ENCODE assay signal across 13 mouse cellular contexts in the genomic region with DNA sequence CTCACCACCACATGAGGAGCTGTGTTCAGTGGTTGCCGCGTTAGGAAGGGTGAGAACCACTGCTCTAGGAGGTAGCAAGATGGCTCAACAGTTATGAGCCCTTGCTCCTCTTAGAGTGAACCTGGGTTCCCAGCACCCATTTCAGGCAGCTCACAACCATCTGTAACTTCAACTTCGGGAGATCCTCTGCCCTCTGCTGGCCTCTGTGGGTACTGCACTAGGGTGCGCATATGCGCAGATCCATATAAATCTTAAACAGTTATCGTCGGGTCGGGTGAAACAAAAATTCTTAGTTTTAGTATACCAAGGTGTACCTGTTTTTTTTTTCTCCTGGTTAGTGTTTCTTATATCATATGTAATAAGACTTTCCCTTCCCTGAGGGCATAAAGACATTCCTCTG. TPM values are rescaled to one million over a fixed set of nuclear protein-coding genes. Genes with fewer than 3 reads are reported as not detected.
DNase-seq lines count a peak whose midpoint lies in the region; ATAC-seq and TF ChIP-seq lines count a peak whose summit lies in the region.
"Had no signal": no experiment of that assay in that cellular context is flagged by ENCODE, and none has a peak within 500 bp of the region (broad histone marks: within the 10 kb centered on the region; RNA-seq: fewer than 3 reads in every experiment).

No protein-coding gene starts in this region.

- no peak overlapping the region for H3K27ac ChIP-seq in intestine, postnatal 0 days (ENCODE audit: low read depth, low read length)
- no peak overlapping the region for H3K27ac ChIP-seq in intestine, embryonic 15.5 days
- no peak overlapping the region for H3K27ac ChIP-seq in ES-Bruce4 (ENCODE audit: insufficient read depth, low read length)
- H3K27ac ChIP-seq in small intestine, adult 2 months (ENCODE audit: insufficient read depth, low read depth, low read length), result no peak overlapping the region
- H3K27ac ChIP-seq: midbrain, embryonic 12.5 days; neural tube, embryonic 15.5 days had no signal

- DNase-seq in 3T3-L1 (ENCODE audit: low read depth, low spot score), result peak; percentile 2
- no peak for DNase-seq in kidney, adult 11 months
- DNase-seq in kidney, postnatal 10 days, result no peak
- DNase-seq in embryo, embryonic 11 days, result no peak
- DNase-seq: kidney, adult 9 months; lung, adult 18-20 months; right cerebral cortex, postnatal 4 days had no signal

- H3K4me1 ChIP-seq in intestine, postnatal 0 days (replicated peaks; ENCODE audit: control insufficient read depth, insufficient read depth, low read length), result no peaks in the 10 kb centered on the region
- H3K4me1 ChIP-seq in intestine, embryonic 15.5 days (replicated peaks), result no peaks in the 10 kb centered on the region
- H3K4me1 ChIP-seq in ES-Bruce4 (ENCODE audit: control insufficient read depth, insufficient read depth, low read length), result no peaks in the 10 kb centered on the region
- H3K4me1 ChIP-seq in small intestine, adult 2 months (ENCODE audit: control insufficient read depth, insufficient read depth, insufficient read length, low read length), result no peaks in the 10 kb centered on the region
- H3K4me1 ChIP-seq: midbrain, embryonic 12.5 days; neural tube, embryonic 15.5 days had no signal

- 93% methylated on average over 8 of the region's 8 CpGs for WGBS in intestine, postnatal 0 days
- 92% methylated on average over 8 of the region's 8 CpGs for WGBS in intestine, embryonic 15.5 days
- 92% methylated on average over 8 of the region's 8 CpGs for WGBS in small intestine, adult 2 months

- H3K4me3 ChIP-seq in intestine, postnatal 0 days (ENCODE audit: low read depth, low read length), result no peak overlapping the region
- no peak overlapping the region for H3K4me3 ChIP-seq in intestine, embryonic 15.5 days (replicated peaks)
- no peak overlapping the region for H3K4me3 ChIP-seq in ES-Bruce4 (ENCODE audit: low read depth, low read length)
- no peak overlapping the region for H3K4me3 ChIP-seq in small intestine, adult 2 months (ENCODE audit: low read depth, low read length)
- H3K4me3 ChIP-seq: midbrain, embryonic 12.5 days; neural tube, embryonic 15.5 days had no signal

- no peak for TF ChIP-seq POLR2A in ES-Bruce4 (IDR thresholded peaks at IDR 0.05; ENCODE audit: insufficient read depth, low read length)
- TF ChIP-seq POLR2A in small intestine, adult 2 months (IDR thresholded peaks at IDR 0.05; ENCODE audit: low read depth, low read length), result no peak

- no peak for TF ChIP-seq EP300 in ES-Bruce4 (IDR thresholded peaks at IDR 0.05; ENCODE audit: insufficient read depth, low read depth, low read length)

- ATAC-seq in intestine, postnatal 0 days, result no peak
- no peak for ATAC-seq in intestine, embryonic 15.5 days

- H3K9me3 ChIP-seq in intestine, postnatal 0 days (ENCODE audit: control insufficient read depth), result no peaks in the 10 kb centered on the region
- no peaks in the 10 kb centered on the region for H3K9me3 ChIP-seq in intestine, embryonic 15.5 days
- no peaks in the 10 kb centered on the region for H3K9me3 ChIP-seq in ES-Bruce4 (replicated peaks; ENCODE audit: control insufficient read depth, insufficient read depth, low read length, poor library complexity, severe bottlenecking)
- H3K9me3 ChIP-seq: neural tube, embryonic 15.5 days had no signal

- H3K27me3 ChIP-seq in intestine, postnatal 0 days (replicated peaks; ENCODE audit: control insufficient read depth, insufficient read depth, low read length), result no peaks in the 10 kb centered on the region
- H3K27me3 ChIP-seq in intestine, embryonic 15.5 days (replicated peaks), result no peaks in the 10 kb centered on the region
- no peaks in the 10 kb centered on the region for H3K27me3 ChIP-seq in ES-Bruce4 (ENCODE audit: control insufficient read depth, insufficient read depth, low read length, poor library complexity, severe bottlenecking)
- no peaks in the 10 kb centered on the region for H3K27me3 ChIP-seq in small intestine, adult 2 months (ENCODE audit: control insufficient read depth, insufficient read depth, low read length)
- H3K27me3 ChIP-seq: midbrain, embryonic 12.5 days; neural tube, embryonic 15.5 days had no signal

- H3K4me2 ChIP-seq in intestine, postnatal 0 days (replicated peaks; ENCODE audit: low read depth), result no peak overlapping the region
- no peak overlapping the region for H3K4me2 ChIP-seq in intestine, embryonic 15.5 days (replicated peaks)
- H3K4me2 ChIP-seq: midbrain, embryonic 12.5 days; neural tube, embryonic 15.5 days had no signal

- H3K36me3 ChIP-seq in intestine, postnatal 0 days (ENCODE audit: control insufficient read depth, insufficient read depth), result no peaks in the 10 kb centered on the region
- no peaks in the 10 kb centered on the region for H3K36me3 ChIP-seq in intestine, embryonic 15.5 days
- H3K36me3 ChIP-seq in ES-Bruce4 (ENCODE audit: control insufficient read depth, insufficient read depth, low read length, poor library complexity, severe bottlenecking), result no peaks in the 10 kb centered on the region
- H3K36me3 ChIP-seq in small intestine, adult 2 months (ENCODE audit: control insufficient read depth, insufficient read depth, low read length), result no peaks in the 10 kb centered on the region
- H3K36me3 ChIP-seq: midbrain, embryonic 12.5 days; neural tube, embryonic 15.5 days had no signal

- no peak overlapping the region for H3K9ac ChIP-seq in intestine, postnatal 0 days (ENCODE audit: low read depth, low read length)
- H3K9ac ChIP-seq in intestine, embryonic 15.5 days, result no peak overlapping the region
- H3K9ac ChIP-seq in ES-Bruce4 (ENCODE audit: low read depth, poor library complexity, severe bottlenecking), result no peak overlapping the region
- H3K9ac ChIP-seq: midbrain, embryonic 12.5 days; neural tube, embryonic 15.5 days had no signal

- peak; percentile 40 for TF ChIP-seq CTCF in intestine, postnatal 0 days (IDR thresholded peaks at IDR 0.05; ENCODE audit: low read depth)
- TF ChIP-seq CTCF in ES-Bruce4 (IDR thresholded peaks at IDR 0.05; ENCODE audit: low read depth, low read length), result peak; percentile 27
- peak; percentile 34; the same call in 1 of the 2 replicates for TF ChIP-seq CTCF in small intestine, adult 2 months (IDR thresholded peaks at IDR 0.05; ENCODE audit: extremely low read depth, insufficient read length, insufficient replicate concordance, low read depth, low read length)

RNA-seq across cellular contexts. Expression of a gene that starts 32.9 kb away (rescaled TPM):
- 0.04 TPM in 1 of 2 replicates, not detected in the other for polyA plus RNA-seq in intestine, postnatal 0 days (2015; fragmentation: Nextera tagmentation; extraction: Ambion mirVana)
- polyA plus RNA-seq in intestine, embryonic 15.5 days (2015; fragmentation: Nextera tagmentation; extraction: Ambion mirVana), result not detected in 2 replicates
- polyA plus RNA-seq in ES-Bruce4 (2011; ENCODE audit: insufficient read depth, insufficient read length, low read depth, missing spikeins), result not detected in 2 replicates
- 0.01 TPM in 1 of 2 replicates, not detected in the other for polyA plus RNA-seq in small intestine, adult 2 months (2012; rRNA removed)
- polyA plus RNA-seq: midbrain, embryonic 12.5 days had no signal
